Mouse (Mus musculus): Measurements from ENCODE around the gene Gm43064.
A peak's percentile ranks its signal among the peaks of the same experiment; 100 is the strongest.

The Gm43064 gene

DNA sequence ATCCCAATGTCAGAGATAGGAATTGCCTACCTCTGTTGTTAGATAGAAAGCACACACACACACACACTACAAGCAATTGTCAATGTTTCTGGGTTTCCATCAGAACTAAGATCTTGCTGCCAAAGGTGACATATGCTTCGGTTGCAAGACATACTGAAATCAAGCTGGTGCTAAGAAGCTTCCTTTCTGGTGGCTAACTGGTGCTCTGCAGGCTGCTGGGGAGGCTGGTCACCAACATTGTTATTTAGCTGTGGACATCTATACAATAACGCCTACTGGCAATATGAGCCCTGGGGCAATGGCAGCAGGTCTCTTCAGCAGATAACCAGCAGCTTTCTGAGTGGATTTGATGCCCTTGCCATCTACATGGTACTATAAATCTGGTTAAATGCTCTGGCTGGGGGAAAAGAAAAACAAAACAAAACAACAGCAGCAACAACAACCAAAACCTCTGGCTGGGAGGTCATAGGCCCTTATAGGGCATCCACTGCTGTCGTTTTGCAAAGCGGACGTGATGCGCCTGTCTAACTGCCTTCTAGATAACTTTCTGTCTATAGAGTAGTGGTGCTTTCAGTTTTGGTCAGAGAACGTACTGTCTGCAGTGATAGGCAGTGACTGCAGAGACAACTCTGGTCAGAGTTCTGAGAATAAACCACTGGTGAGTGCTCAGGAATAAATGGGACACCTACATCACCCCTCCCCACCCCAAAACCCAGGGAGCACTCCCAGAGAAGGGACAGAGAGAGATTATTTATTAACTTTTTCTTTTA lies 47.8 kb downstream of the Gm43064 start:
- DNase-seq, result no peak

DNA sequence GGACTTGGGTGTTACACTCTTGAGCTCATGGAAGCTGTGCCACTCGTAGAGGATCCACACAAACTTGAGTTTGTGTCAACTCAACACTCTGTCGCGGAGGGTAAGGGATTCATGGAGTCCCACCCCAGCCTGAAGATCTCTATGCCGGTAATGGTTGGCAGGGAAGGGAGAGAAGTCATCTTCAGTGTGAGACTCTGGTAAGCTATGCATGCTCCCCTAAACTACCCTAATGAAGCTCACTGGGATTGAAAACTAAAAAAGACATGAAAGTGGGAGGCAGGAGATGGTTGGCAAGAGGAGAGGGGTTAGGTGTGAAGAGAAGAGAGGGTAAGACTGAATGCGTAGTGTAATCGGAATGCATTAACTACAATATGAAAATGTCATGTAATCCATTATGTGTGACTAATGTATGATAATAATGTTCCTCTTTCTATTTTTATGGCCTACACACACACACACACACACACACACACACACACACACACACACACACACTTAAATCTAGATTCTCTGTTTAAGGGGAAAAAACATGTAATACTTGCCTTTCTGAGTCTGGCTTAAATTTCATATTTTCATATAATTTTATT lies 48.7 kb downstream of the Gm43064 start:
- no peak for DNase-seq

GRCm38 (mm10) chr3:103858881-103859801 lies 49.8 kb downstream of the Gm43064 start, which contains the start of gene Ptpn22:
Gene Ptpn22 (plus strand): TSS chr3:103859795.
- DNase-seq, result peak in 1 of 2 experiments; percentile 5

DNA sequence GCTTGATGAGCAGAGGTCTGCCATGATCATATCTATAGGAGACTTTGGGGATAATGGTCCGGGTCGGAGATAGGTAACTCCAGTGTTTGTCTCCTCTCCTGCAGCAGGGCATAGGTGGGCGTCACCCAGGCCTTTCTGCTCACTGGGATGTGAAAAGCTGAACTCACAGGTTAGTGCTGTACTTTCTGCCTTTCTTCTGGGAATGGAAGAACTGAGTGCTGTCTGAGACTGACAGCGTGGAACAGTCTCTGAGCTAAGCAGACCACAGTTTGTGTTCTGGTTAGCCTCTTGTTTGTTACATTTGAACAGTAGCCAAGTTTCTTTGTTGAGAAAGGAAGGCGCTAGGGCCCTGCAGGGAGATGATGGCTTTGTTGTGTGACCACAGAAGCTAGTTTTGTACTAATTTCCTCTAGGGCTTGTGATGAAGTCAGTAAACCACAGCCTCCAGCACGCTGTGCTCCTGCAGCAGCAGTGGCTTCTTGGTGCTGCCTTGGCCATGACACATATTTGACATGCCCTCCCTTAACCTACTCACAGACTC lies 50.5 kb downstream of the Gm43064 start:
- DNase-seq, result peak; percentile 5 to 26

DNA sequence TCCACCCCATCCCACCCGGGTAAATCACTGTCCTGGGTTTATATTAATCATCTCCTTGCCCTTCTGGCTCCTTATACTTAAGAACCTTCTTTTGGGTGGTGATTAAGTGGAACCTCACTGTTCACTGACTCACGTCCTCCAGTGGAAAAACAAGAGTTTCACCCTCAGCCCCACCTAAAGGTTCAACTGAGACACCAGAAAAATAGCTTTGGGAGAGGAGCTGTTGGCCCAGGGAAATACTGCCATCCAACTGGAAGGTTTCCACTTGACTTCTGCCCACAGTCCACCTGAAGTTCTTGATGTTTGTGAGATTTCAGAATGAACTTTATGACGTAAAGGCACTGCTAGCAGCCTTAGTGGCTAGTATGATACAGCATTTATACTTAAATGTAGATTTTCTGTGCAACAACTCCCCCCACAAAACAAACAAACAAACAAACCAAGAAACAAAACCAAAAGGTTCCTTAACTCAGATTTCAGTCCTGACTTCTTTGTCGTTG lies 53.4 kb downstream of the Gm43064 start:
- DNase-seq, result no peak

DNA sequence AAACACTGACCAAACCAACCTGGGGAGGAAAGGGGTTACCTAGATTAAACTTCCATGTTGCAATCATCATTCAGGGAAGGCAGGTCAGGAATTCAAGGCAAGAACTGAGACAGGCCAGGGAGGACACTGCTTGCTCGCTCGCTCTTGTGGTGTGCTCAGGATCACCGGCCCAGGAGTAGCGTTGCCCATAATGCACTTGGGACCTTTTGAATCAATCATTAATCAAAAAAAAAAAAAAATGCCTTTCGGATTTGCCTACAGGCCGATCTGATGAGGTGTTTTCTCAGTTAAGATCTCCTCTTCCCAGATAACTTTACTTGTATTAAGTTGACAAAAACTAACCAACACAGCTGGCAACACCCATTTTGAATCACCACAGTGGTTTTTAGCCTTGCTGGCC lies 54.8 kb downstream of the Gm43064 start:
- peak in 1 of 2 experiments; percentile 12 for DNase-seq

DNA sequence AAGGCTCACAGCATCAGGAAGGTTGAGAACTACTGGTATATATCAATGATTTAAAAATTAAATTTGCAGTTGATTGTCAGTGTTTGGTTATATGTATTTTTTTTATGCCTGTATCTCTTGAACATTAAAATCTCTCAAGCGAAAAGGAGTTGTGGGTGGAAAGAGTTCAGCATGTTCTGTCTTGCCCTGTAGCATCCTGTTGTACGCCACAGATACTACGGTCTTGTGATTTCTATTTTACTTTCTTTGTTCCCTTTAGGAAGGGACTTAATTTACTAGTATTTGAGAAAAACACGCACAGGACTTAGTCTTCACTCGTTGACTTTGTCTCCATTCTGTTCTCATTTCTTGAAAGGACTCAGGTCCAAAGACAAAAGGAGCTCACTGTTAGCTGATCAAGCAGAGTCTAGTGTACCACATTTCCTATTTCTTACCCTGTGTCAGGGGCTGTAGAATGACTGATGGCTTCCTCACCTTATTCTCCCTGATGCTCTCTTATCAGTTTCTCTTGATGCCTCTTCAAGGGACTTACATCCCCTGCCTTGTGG lies 58.1 kb downstream of the Gm43064 start:
- no peak for DNase-seq

- no peak for DNase-seq
Observed at GRCm38 (mm10) chr3:103868008-103868407, 58.6 kb downstream of the Gm43064 start.

DNA sequence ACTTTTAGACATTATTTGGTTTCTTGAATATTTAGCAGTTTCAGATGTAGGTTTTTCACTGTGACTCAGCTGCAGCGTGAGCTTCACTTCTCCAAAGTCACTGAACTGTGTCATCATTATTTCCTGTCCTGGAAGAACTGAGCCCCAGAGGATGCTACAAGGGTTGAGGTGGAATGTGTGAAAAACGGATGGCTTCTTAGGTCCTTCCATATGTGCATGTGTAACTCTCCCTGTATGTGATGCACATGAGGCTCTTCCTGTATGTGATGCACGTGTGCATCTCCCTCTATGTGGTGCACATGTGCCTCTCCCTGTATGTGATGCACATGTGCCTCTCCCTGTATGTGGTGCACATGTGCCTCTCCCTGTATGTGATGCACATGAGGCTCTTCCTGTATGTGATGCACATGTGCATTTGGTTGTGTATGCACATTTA lies 63.3 kb downstream of the Gm43064 start:
- no peak for DNase-seq

GRCm38 (mm10) chr3:103874329-103874728 lies 65.0 kb downstream of the Gm43064 start:
- DNase-seq, result no peak

DNA sequence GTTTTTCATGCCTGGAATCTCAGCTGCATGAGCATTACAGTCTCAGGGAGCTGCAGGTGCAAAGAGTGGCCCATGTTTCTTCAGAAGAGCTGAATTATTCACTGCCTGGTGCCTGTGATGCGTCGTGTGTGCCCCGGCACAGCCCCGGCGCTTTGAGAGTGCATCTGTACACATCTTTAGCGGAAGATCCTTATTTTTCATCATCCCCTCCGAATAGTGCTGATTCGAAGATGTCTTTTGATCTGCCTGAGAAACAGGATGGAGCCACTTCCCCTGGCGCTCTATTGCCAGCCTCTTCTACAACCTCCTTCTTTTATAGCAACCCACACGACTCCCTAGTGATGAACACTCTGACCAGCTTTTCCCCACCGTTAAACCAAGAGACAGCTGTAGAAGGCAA lies 76.6 kb downstream of the Gm43064 start:
- no peak for DNase-seq

- DNase-seq, result peak; percentile 28 to 36
Observed at GRCm38 (mm10) chr3:103887581-103887980, 78.2 kb downstream of the Gm43064 start.
